Mouse (Mus musculus) erythroblast, adult 5-6 weeks (primary cell): ENCODE data around the gene Sgsm1. TPM values are rescaled to one million over a fixed set of nuclear protein-coding genes. Genes with fewer than 3 reads are reported as not detected.

Experiments
- ATAC-seq: replicated peaks from 2 replicates; pipeline ENCODE4 v1.8.0; 2016; ENCODE audit warnings: moderate number of reproducible peaks, mild to moderate bottlenecking, moderate TSS enrichment, inconsistent platforms; ENCODE audit not compliant: poor library complexity, low FRiP score, severe bottlenecking
- total RNA-seq, 2 experiments: library from RNA; stranded (forward) in 1 of 2; stranded (reverse) in 1 of 2; fragments of 150-400 nt in 1 of 2; fragments of 200-764, 138-1000 nt in 1 of 2; gene quantifications; 2 replicates each; pipeline versions ENCODE4 v1.2.3 to v1.2.4; 2015 to 2017; ENCODE audit warnings: low replicate concordance in 2 of 2

The Sgsm1 gene
- total RNA-seq, 2 experiments from 2014 or later: not detected

GRCm38 (mm10) chr5:113286591-113287520, 23.7 kb downstream of the Sgsm1 start:
- no peak for ATAC-seq

- ATAC-seq: no peak
These were observed 24.5 kb downstream of the Sgsm1 start for GRCm38 (mm10) chr5:113286048-113286447.

GRCm38 (mm10) chr5:113285541-113285940, 25.0 kb downstream of the Sgsm1 start:
- no peak for ATAC-seq

GRCm38 (mm10) chr5:113283726-113284125, 26.9 kb downstream of the Sgsm1 start:
- no peak for ATAC-seq

GRCm38 (mm10) chr5:113281557-113281956, 29.0 kb downstream of the Sgsm1 start:
- ATAC-seq: no peak

- ATAC-seq: no peak
These were observed 30.3 kb downstream of the Sgsm1 start for GRCm38 (mm10) chr5:113280138-113280856.

GRCm38 (mm10) chr5:113275839-113276238, 34.7 kb downstream of the Sgsm1 start:
- ATAC-seq: no peak

GRCm38 (mm10) chr5:113271207-113271811, 39.3 kb downstream of the Sgsm1 start:
- no peak for ATAC-seq

- ATAC-seq: no peak
These were observed 40.5 kb downstream of the Sgsm1 start for GRCm38 (mm10) chr5:113270043-113270442.

- ATAC-seq: no peak
These were observed 42.3 kb downstream of the Sgsm1 start for GRCm38 (mm10) chr5:113268246-113268645.

- ATAC-seq: no peak
These were observed 44.9 kb downstream of the Sgsm1 start for GRCm38 (mm10) chr5:113265637-113266036.

GRCm38 (mm10) chr5:113250806-113251205, 59.8 kb downstream of the Sgsm1 start:
- no peak for ATAC-seq

GRCm38 (mm10) chr5:113249263-113249930, 61.2 kb downstream of the Sgsm1 start:
- no peak for ATAC-seq

GRCm38 (mm10) chr5:113230196-113230595, 80.4 kb downstream of the Sgsm1 start:
- no peak for ATAC-seq

- ATAC-seq: no peak
These were observed 83.9 kb downstream of the Sgsm1 start, which contains the start of gene Tmem211 for GRCm38 (mm10) chr5:113226632-113227102. TSS of gene Tmem211 (plus strand) at chr5:113226909.

- ATAC-seq: no peak
These were observed 84.7 kb downstream of the Sgsm1 start for GRCm38 (mm10) chr5:113225686-113226435.

GRCm38 (mm10) chr5:113225271-113225670, 85.3 kb downstream of the Sgsm1 start:
- no peak for ATAC-seq

GRCm38 (mm10) chr5:113223888-113224287, 86.7 kb downstream of the Sgsm1 start:
- no peak for ATAC-seq
